Mouse (Mus musculus) cerebellum, adult 2 months (tissue): ENCODE data around the gene Wwox.

Source experiments
- CTCF ChIP-seq: fragments of 200-500 bp; IDR thresholded peaks from 2 replicates; pipeline ENCODE4 v1.5.1; 2011; ENCODE audit warnings: low read depth, mild to moderate bottlenecking, control low read depth, low read length, moderate library complexity, borderline replicate concordance; ENCODE audit not compliant: insufficient read depth
- POLR2A ChIP-seq: fragments of 200-500 bp; IDR thresholded peaks from 2 replicates; pipeline ENCODE4 v1.6.1; 2011; ENCODE audit warnings: low read length, control low read depth, borderline replicate concordance; ENCODE audit not compliant: insufficient read depth

DNA sequence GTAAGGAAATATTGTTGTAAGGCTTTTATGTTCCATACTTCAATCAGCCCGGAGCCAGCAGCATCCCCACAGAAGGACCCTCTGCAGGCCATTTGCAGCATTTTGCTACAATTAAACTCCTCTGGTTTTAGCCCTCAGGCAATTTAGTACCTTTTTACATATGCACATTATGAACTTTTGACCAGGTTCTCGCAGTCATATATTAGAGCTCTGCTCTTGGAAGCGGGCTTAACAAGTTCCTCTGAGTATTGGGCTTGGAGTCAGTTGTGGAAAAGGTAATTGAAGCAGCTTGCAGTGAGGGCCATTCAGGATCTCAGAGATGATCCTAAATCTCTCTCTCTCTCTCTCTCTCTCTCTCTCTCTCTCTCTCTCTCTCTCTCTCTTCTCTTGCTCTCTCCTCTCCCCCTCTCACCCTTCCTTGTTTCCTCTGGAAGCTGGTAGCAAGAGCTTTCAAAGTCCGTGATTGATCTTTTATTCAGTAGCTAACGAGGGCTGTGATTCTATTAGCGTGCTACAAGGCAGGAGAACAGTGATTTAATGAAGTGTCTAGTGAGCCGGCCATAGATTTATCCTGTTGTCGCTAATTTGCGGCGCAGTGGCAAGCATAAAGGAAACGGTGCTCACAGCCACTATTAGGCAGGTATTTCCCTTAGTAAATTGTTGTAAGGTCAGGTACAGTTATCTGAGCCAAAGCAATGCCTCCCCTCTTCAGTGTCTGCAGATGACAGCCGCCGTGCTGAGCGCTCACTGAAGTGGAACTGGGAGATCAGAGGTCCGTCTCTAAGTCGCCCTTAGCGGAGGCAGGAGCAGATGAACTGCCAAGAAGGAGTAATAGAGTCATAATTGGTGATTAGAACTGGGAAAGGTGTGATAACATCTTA, 292.0 kb downstream of the Wwox start:
- TF ChIP-seq CTCF (no peak), POLR2A (no peak)
